Mouse (Mus musculus) embryonic stem cell, embryonic (primary cell): Measurements from ENCODE around the gene Dst.

Experiments used
- CTCF ChIA-PET, 4 experiments: fragments of 300-600 bp in 2 of 4; fragments of 350-600 bp in 2 of 4; sonication (Branson Sonifier 250); formaldehyde crosslinking; loops; one replicate each; lab custom pipeline; 2022; ENCODE audit warnings: inconsistent platforms in 2 of 4; lab: Charles Lee
- POLR2A ChIA-PET, 4 experiments: fragments of 300-600 bp in 2 of 4; fragments of 350-600 bp in 2 of 4; sonication (Branson Sonifier 250); formaldehyde crosslinking; loops; one replicate each; lab custom pipeline; 2022; ENCODE audit warnings: antibody characterized with exemption in 4 of 4, inconsistent platforms in 1 of 4; lab: Charles Lee

The Dst gene

DNA sequence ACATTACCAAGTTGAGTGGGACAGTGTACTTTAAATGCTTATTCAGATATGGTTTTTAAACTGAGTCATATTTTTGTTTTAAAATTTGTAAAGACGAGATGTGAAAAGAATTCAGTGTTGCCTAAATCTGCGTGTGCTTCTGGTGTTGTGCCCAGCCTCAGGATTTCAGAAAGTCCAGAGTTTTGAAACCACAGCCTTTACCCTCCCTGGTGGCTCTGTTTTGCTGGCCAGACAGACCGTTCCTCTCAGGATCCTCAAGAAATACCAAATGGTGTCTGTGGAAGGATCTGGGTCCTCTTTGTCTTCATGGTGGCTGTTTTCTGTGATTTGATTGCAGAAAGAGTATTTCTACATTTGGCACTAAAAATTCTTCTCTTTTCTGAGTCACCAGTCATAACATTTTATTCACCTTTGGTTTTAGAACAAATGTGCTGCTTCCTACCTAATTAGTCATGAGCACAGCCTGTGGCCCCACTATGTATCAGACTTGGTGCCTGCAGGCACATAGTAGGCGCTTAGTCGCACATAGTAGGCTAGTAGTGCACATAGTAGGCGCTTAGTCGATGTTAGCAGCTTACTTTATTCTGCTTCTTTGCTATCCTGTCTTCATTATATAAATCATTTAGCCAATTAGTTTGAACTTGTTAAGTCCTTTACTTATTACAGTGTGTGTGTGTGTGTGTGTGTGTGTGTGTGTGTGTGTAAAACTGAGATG lies 136.0 kb downstream of the Dst start:
- POLR2A ChIA-PET, result interaction anchor here in 2 of 4 experiments (1.1 to 5.3 kb wide), 7 partner anchors 8 to 65 kb away, joined by 3 to 41 read pairs (median 5); no protein-coding TSS in a partner anchor
- CTCF ChIA-PET, result interaction anchor here in 1 of 4 experiments (0.6 kb wide), 1 partner anchor 23 kb away, joined by 3 read pairs; no protein-coding TSS in a partner anchor

DNA sequence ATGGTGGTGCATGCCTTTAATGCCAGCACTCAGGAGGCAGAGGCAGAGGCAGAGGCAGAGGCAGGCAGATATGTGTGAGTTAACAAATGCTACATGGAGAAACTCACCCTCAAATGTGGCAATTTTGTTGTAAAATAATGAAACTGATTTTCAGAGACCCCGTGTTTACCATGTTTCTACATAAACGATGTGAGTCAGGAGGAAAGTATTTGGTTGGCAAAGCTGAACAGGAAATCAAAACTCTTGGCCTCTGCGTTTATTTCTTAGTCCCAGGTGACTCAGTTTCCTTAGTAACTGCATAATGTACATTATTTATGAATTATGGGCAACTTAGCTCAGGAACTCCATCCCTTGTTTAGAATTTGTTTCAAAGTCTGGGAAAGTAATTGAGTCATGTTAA lies 136.7 kb downstream of the Dst start:
- ChIA-PET CTCF (no interaction called here), POLR2A (interaction anchor here in 2 of 4 experiments (0.7 to 1.7 kb wide), 10 partner anchors 9 to 286 kb away, joined by 3 to 8 read pairs (median 4); no protein-coding TSS in a partner anchor)

DNA sequence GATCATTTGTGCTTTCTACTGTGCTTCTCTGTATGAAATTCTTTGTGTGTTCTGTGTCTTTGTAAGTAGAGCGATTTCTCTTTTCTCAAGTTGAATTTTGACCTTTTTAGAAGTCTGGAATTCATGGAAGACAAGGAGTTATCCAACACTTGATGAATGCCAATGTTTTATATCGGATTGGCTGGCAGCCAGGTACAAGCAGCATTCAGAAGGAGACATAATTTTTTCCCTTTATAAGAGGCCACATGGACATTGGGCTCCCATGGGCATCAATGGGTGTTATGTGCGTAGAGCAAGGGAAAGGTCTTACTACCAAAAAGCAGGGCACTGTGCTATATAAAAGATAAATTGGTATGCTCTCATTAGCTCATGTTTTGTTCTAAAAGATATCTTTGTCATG lies 139.3 kb downstream of the Dst start:
- ChIA-PET POLR2A (interaction anchor here in 2 of 4 experiments (0.7 to 1.6 kb wide), 7 partner anchors 10 to 43 kb away, joined by 3 to 4 read pairs (median 3); no protein-coding TSS in a partner anchor), CTCF (interaction anchor here in 1 of 4 experiments (0.6 kb wide), 1 partner anchor 117 kb away, joined by 4 read pairs; no protein-coding TSS in a partner anchor)

DNA sequence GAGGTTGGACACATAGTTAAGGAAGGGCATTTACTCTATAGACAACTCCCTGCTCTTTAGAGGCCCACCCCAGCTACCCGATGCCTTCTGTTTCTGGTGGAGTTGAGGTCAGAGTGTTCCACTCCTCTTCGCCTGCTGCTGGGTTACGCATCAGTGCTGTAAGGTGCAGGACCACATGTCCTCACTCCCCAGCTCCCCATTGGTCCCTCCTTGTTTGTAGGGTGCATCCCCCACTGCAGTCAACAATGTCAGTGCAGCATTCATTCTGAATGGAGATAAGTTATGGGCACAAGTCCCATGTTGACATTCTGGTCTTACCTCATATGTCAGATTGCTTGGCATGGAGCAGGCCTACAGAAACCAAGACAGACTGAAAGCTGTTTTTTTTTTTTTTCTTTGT lies 143.2 kb downstream of the Dst start:
- ChIA-PET POLR2A (interaction anchor here in 3 of 4 experiments (0.7 to 1.7 kb wide), 6 partner anchors 8 to 45 kb away, joined by 3 to 7 read pairs (median 6); no protein-coding TSS in a partner anchor), CTCF (interaction anchor here (0.6 to 1.1 kb wide), 5 partner anchors 17 to 1909 kb away, joined by 3 to 5 read pairs (median 4); no protein-coding TSS in a partner anchor)

DNA sequence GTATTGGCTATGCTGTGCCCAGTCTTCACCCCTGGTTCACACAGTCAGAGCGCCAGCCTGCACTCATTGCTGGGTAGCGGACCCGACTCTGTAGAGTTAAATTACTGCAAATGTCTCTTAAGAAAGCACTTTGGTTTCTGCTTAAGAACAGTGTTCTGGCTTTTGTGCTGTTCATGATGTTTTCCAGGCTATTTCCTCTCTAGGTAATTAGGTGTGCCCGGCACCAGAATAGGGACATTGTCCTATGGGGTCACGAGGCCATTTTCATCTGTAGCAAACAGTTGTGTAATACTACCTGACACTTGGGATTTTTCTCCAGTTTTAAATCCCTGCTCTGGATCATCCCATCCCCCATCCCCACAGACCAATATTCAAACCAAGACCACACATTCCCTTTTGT lies 144.4 kb downstream of the Dst start:
- ChIA-PET POLR2A (interaction anchor here in 2 of 4 experiments (0.8 to 1.9 kb wide), 5 partner anchors 9 to 46 kb away, joined by 3 to 7 read pairs (median 6); no protein-coding TSS in a partner anchor), CTCF (interaction anchor here in 1 of 4 experiments (1.1 kb wide), 1 partner anchor 16 kb away, joined by 5 read pairs; no protein-coding TSS in a partner anchor)

DNA sequence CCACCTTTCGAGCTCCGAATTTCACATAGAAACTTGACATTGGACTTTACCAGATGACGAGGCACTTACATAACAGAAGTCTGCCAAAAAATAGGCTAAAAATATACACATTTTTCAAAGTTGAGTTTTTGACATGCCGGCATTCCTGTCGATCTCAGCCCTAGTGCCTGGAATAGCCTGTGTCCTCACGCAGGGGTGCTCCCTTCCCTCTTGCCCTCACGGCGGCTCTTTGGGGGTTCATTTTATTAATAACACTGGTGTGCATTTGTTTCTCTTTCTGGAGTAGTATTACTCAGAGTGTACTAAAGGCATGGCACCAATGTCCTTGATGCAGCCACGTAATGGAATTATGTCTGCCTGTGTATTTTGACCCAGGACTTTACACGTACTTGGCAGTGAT lies 146.9 kb downstream of the Dst start:
- CTCF ChIA-PET, result interaction anchor here in 1 of 4 experiments (5.6 kb wide), 1 partner anchor 13 kb away, joined by 21 read pairs; no protein-coding TSS in a partner anchor
- POLR2A ChIA-PET, result interaction anchor here in 2 of 4 experiments (1.0 to 2.3 kb wide), 5 partner anchors 8 to 49 kb away, joined by 3 to 14 read pairs (median 5); no protein-coding TSS in a partner anchor

DNA sequence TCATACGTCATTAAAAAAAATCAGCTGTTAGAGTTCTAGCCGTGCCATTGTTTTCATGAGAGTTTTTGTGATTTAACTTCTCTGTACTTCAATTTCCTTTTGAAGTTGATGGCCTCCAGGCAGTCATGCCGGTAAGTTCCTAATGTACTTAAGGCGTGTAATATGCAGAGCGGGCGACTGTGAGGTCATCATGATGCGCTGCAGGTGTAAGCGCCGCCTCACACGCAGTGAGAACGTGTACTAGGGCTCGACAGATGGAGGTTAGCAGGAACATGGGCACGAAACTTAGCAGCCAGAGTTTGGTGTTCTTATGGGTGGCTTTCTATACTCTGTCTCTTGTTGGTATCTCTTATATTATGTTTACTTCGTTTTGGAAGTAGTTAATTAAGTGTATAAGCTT lies 148.6 kb downstream of the Dst start:
- ChIA-PET POLR2A (interaction anchor here in 3 of 4 experiments (0.6 to 9.2 kb wide), 13 partner anchors 9 to 57 kb away, joined by 3 to 68 read pairs (median 4); no protein-coding TSS in a partner anchor), CTCF (interaction anchor here in 2 of 4 experiments (1.0 to 5.6 kb wide), 5 partner anchors 12 to 144 kb away, joined by 3 to 21 read pairs (median 3); no protein-coding TSS in a partner anchor)

DNA sequence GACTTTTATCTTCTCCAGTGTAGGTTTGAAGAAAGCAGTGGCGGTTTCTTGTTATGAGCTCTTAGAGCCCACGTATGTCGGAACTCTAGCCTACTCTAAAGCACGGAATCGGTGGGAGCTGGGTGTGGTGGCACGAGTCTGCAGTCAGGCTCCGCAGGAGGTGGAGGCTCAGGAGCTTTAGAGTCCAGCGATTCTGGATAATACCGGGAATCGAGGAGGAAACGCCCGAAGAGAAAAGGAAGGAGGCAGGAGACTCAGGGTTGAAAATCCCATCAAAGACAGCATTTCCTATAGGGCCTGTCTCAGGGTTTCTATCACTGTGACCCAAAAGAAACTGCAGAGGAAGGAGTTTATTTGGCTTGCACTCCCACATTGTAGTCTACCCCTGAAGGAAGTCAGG lies 151.2 kb downstream of the Dst start:
- ChIA-PET POLR2A (interaction anchor here in 3 of 4 experiments (0.6 to 9.2 kb wide), 26 partner anchors 9 to 80 kb away, joined by 3 to 68 read pairs (median 4); no protein-coding TSS in a partner anchor), CTCF (interaction anchor here (0.7 to 5.6 kb wide), 8 partner anchors 8 to 135 kb away, joined by 3 to 21 read pairs (median 4); no protein-coding TSS in a partner anchor)

DNA sequence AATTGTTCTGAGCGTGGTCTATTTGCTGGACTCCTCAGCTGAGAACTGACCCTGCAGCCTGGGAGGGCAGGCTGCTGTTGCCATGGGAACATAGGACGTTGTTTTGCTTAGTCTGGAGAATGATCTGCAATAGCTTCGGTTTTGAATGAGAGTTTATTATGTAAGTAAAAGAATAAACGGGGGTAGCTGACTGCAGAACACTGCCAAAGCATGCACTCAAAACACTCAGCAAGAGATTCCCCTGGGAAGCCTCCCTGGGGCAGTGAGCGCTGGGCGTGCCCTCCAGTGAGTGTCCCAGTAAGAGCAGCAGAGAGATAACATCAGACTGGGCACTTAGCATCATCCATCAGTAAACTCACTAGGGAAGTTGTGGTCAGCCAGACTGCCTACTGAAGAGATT lies 152.4 kb downstream of the Dst start:
- ChIA-PET POLR2A (interaction anchor here in 3 of 4 experiments (0.7 to 9.2 kb wide), 7 partner anchors 12 to 189 kb away, joined by 3 to 68 read pairs (median 4); no protein-coding TSS in a partner anchor), CTCF (interaction anchor here in 3 of 4 experiments (0.7 to 1.1 kb wide), 4 partner anchors 38 to 104 kb away, joined by 3 to 5 read pairs (median 4); no protein-coding TSS in a partner anchor)

DNA sequence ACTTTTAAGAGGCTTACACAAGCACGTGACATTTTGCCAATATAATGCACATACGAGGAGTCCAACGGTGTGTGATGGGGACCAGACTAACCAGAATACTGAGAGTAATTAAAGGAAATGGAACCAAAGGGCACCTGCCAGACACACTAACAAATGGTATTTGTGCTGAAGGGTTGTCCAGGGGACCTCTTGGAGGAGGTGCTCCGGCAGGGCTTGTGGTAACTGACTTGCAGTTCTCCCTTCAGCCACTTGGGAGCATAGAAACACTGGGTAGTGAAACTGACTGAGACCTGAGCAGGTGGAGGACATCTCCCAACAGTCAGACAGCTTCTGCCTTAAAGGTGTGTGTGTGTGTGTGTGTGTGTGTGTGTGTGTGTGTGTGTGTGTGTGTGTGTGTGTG lies 153.1 kb downstream of the Dst start:
- ChIA-PET CTCF (interaction anchor here (0.6 to 1.2 kb wide), 6 partner anchors 12 to 103 kb away, joined by 3 to 5 read pairs (median 3); no protein-coding TSS in a partner anchor), POLR2A (interaction anchor here (0.6 to 9.2 kb wide), 14 partner anchors 11 to 138 kb away, joined by 3 to 68 read pairs (median 4); no protein-coding TSS in a partner anchor)

DNA sequence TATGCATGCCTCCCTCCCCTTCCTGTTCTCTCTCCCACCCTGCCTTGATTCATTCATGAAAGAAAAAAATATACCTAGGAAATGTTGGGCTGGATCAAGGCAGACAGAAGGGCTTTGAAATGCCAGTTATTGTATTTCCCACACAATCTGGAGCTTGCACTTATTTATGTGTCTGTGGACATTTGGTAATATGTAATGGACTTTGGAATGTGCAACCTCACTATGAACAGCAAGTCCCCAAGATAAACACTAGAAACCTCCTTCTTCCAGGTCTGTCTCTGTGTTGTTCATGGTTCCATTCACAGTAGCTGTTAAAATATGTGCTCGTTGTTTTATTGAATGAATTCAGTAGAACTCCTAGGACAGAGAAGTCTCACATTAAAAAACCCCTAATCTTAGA lies 153.8 kb downstream of the Dst start:
- CTCF ChIA-PET, result interaction anchor here in 2 of 4 experiments (0.5 to 1.2 kb wide), 4 partner anchors 13 to 649 kb away, joined by 3 to 5 read pairs (median 4); no protein-coding TSS in a partner anchor
- POLR2A ChIA-PET, result interaction anchor here in 3 of 4 experiments (0.6 to 9.2 kb wide), 15 partner anchors 11 to 138 kb away, joined by 3 to 68 read pairs (median 6); no protein-coding TSS in a partner anchor

DNA sequence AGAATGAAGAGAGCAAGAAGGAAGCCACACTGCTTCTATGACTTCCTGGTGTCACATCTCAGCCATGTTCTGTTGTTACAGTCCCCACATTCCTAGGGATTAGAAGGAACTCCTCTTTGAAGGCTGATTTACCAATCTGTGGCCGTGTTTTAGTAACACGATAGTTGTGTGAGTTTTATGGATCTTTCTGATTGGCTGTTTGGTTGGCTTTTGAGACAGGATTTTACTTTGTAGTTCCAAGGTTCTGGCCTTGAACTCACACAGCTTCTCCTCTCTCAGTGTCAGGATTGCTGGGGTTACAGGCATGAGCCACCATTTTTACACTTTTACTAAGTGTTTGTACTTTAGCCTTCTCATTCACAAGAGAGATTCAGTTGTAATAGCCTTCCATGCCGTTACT lies 155.9 kb downstream of the Dst start:
- CTCF ChIA-PET, result interaction anchor here in 2 of 4 experiments (0.7 to 1.5 kb wide), 2 partner anchors 11 to 57 kb away, joined by 3 to 5 read pairs; no protein-coding TSS in a partner anchor
- POLR2A ChIA-PET, result interaction anchor here (0.9 to 9.2 kb wide), 18 partner anchors 9 to 124 kb away, joined by 3 to 68 read pairs (median 6); no protein-coding TSS in a partner anchor

DNA sequence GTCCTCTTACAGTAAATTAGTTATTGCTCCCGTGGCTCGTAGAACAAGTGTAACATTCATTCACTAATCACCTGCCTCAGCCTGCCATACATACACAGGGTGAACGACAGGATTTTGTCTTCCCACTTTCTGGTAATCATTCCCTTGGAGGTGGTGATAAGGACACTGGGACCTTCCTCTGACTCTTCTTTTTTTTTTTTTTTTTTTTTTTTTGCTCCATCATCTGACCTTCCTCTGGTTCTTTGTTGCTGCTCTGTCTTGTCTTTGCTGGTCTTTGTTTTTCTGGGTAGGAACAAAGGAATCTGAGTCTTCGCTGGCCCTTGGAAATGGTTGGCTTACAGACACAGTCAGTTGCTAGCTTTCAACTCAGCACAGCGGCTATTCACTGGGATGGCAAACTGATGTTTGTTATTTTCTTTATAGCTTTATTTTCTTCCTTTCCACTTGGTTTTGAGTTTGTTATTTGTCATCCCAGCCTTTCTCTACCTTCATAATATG lies 157.6 kb downstream of the Dst start:
- CTCF ChIA-PET, result interaction anchor here in 2 of 4 experiments (0.6 kb wide), 2 partner anchors 9 to 99 kb away, joined by 3 to 4 read pairs; no protein-coding TSS in a partner anchor

DNA sequence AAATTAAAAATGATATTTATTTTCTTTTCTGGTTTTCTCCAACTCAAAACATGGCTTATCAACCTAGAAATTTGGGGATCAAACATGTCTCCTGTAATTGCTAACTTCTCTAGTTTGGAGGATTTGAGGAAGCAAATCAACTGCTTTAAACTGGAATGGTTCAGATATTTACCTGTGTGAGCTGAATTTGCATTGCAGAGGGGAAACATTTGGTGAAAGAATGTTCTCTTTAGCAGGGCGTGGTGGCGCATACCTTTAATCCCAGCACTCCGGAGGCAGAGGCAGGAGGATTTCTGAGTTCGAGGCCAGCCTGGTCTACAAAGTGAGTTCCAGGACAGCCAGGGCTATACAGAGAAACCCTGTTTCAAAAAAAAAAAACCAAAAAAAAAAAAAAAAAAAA lies 158.4 kb downstream of the Dst start:
- CTCF ChIA-PET, result interaction anchor here in 2 of 4 experiments (0.6 to 0.7 kb wide), 2 partner anchors 8 to 354 kb away, joined by 3 to 4 read pairs; no protein-coding TSS in a partner anchor
- POLR2A ChIA-PET, result interaction anchor here (0.5 to 5.2 kb wide), 33 partner anchors 7 to 260 kb away, joined by 3 to 32 read pairs (median 4); no protein-coding TSS in a partner anchor

More for the DNA sequence above, 157.6 kb downstream of the Dst start:
- POLR2A ChIA-PET, result interaction anchor here (0.6 to 5.2 kb wide), 33 partner anchors 8 to 99 kb away, joined by 3 to 32 read pairs (median 4); no protein-coding TSS in a partner anchor

DNA sequence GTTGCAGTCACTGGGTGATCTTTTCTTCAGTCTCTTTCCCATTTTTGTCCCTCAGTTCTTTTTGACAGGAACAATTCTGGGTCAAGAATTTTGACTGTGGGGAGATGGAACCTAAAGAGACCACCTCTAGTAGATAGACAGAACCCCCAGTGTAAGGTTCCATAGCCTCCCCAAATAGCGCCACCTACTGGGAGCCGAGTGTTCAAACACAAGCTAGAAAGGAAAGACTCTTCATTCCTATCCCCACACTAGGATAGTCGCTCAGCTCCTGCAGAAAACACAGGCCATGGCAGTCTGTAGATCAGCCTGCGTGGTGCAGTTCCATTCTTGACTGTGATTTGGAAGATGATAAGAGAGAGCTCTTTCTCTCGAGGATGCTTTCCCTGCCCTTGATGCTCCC lies 160.3 kb downstream of the Dst start:
- ChIA-PET CTCF (interaction anchor here (0.5 to 2.2 kb wide), 47 partner anchors 9 to 326 kb away, joined by 3 to 21 read pairs (median 4); no protein-coding TSS in a partner anchor), POLR2A (interaction anchor here in 3 of 4 experiments (0.5 to 5.2 kb wide), 44 partner anchors 9 to 365 kb away, joined by 3 to 32 read pairs (median 4); no protein-coding TSS in a partner anchor)

DNA sequence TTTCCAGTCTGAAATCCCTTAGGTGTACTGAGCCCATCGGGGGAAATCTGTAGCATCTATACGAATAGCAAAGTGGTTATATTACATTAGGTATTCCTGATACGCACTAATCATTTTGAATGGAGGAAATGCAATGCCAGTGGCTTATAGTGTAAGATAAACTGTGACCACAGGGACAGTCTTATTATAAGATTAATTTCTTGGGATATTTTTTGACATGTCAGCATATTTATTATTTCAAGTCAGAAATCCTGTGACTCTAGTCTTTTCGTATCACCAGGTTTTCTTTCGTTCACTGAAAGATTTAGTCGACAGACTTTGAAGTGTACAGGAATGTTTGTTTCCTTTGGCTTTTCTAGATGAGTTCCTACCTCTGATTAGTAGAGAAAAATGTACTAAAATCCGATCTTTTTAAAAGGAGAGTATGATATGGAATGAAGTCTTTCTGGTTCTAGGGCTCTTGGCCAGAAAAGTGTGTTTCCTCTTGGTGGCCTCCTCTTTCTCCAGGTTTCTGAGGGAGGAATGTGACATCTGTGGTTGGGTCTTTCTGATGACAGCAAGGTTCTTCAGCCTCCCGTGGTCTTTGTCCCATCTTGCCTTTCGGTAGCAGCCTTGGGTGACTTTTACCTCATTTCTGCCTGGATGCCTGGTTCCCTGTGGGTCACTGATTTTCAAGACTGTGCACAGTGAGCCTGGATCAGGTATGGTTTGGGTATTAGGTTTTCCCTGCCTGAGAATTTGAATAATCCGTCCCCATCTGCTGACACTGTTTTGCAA lies 161.7 kb downstream of the Dst start:
- ChIA-PET CTCF (interaction anchor here in 3 of 4 experiments (1.1 to 2.2 kb wide), 5 partner anchors 8 to 60 kb away, joined by 3 to 21 read pairs (median 6); no protein-coding TSS in a partner anchor), POLR2A (interaction anchor here in 3 of 4 experiments (1.1 to 5.5 kb wide), 11 partner anchors 7 to 60 kb away, joined by 3 to 146 read pairs (median 4); no protein-coding TSS in a partner anchor)
